Mouse (Mus musculus) liver, adult 2 months (tissue): ENCODE data around the gene Pam16. TPM values are rescaled to one million over a fixed set of nuclear protein-coding genes. Genes with fewer than 3 reads are reported as not detected.

Experiments used
- DNase-seq: peaks from one replicate; pipeline ENCODE4 v3.0.0-alpha.2; 2011; ENCODE audit warnings: low read depth, low spot score; ENCODE audit errors: extremely low read depth
- H3K27ac ChIP-seq: fragments of 200-500 bp; replicated peaks from 2 replicates; pipeline ENCODE4 v1.5.1; 2012; ENCODE audit warnings: low read depth, mild to moderate bottlenecking, control low read depth, inconsistent platforms, low read length; ENCODE audit not compliant: insufficient read depth
- H3K27me3 ChIP-seq: fragments of 200-500 bp; 2 replicates; pipeline ENCODE4 v1.6.1; 2012; ENCODE audit warnings: mild to moderate bottlenecking, moderate library complexity, low read length, inconsistent platforms; ENCODE audit not compliant: control insufficient read depth, insufficient read depth
- H3K36me3 ChIP-seq: fragments of 200-500 bp; 2 replicates; pipeline ENCODE4 v1.6.1; 2012; ENCODE audit warnings: low read length, inconsistent platforms; ENCODE audit not compliant: control insufficient read depth, insufficient read depth
- H3K4me1 ChIP-seq: fragments of 200-500 bp; 2 replicates; pipeline ENCODE4 v1.6.1; 2011; ENCODE audit warnings: low read length; ENCODE audit not compliant: control insufficient read depth, insufficient read depth
- H3K4me3 ChIP-seq: fragments of 200-500 bp; 2 replicates; pipeline ENCODE4 v1.5.1; 2011; ENCODE audit warnings: low read depth, mild to moderate bottlenecking, control low read depth, low read length, moderate library complexity; ENCODE audit not compliant: insufficient read depth
- H3K79me2 ChIP-seq: fragments of 200-500 bp; 2 replicates; pipeline ENCODE4 v1.6.1; 2012; ENCODE audit warnings: inconsistent platforms, mild to moderate bottlenecking, low read length, moderate library complexity; ENCODE audit not compliant: control insufficient read depth, insufficient read depth
- H3K9ac ChIP-seq: fragments of 200-500 bp; 2 replicates; pipeline ENCODE4 v1.6.1; 2012; ENCODE audit warnings: low read depth, mild to moderate bottlenecking, control low read depth, inconsistent platforms, low read length
- CTCF ChIP-seq: fragments of 200-500 bp; IDR thresholded peaks from 2 replicates; pipeline ENCODE4 v1.5.1; 2011; ENCODE audit warnings: low read depth, low read length, control low read depth
- POLR2A ChIP-seq: fragments of 200-500 bp; IDR thresholded peaks from 2 replicates; pipeline ENCODE4 v1.6.1; 2011; ENCODE audit warnings: low read length, control low read depth; ENCODE audit not compliant: insufficient read depth; ENCODE audit errors: extremely low read depth
- WGBS: fragments of 180-500 bp; shearing (Covaris S2); methylation state at CpG from one replicate; pipeline ENCODE4 v1.1.7; 2018; 5-methylcytosine and 5-hydroxymethylcytosine counted together
- polyA plus RNA-seq: library from polyadenylated mRNA; depleted of rRNA; stranded (reverse); fragments of >200 nt; gene quantifications from 2 replicates; pipeline ENCODE4 v1.2.3, GENCODE M21; 2012
- total RNA-seq: library from RNA; depleted of rRNA; stranded (reverse); fragments of >200 nt; gene quantifications from 2 replicates; pipeline ENCODE4 v1.2.3, GENCODE M21; 2014

Gene Pam16
- total and polyA plus RNA-seq, 2 experiments: 10.8 to 41.7 TPM

DNA sequence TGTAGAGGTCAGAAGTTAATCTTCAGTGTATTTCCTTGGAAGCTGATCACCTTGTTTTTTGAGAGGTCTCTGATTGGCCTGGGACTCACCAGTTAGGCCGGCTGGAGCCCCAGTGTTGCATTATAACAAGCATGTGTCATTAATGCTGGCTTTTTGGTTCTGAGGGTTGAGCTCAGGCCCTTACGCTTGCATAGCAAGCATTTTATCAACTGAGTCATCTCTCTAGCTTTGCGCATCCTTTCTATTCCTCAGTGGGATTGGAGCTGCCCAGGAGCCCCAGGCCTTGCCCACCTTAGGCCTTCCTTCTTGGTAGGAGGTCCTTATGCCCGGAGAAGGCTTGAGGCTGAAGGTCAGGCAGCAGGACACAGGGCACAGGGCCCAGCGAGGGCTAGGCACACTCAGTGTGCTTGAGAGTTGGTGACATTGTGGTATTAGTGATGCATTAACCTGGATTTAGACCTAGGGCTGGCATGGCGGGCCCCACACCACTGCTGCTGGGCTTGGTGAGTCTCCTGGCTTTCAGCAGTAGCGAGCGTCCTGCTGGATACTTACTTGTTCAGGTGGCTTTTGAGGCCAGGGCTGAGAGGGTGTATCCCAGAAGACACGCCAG lies 24.0 kb downstream of the Pam16 start:
- DNase-seq: no peak
- Histone ChIP-seq H3K4me3 (no peak overlapping the region), H3K27ac (no peak overlapping the region), H3K79me2 (no peaks in the 10 kb centered on the region), H3K9ac (no peak overlapping the region), H3K4me1 (no peaks in the 10 kb centered on the region), H3K27me3 (no peaks in the 10 kb centered on the region), H3K36me3 (no peaks in the 10 kb centered on the region)
- WGBS: 81% methylated on average over 9 of the region's 9 CpGs
- TF ChIP-seq POLR2A: no peak
- no peak for TF ChIP-seq CTCF

DNA sequence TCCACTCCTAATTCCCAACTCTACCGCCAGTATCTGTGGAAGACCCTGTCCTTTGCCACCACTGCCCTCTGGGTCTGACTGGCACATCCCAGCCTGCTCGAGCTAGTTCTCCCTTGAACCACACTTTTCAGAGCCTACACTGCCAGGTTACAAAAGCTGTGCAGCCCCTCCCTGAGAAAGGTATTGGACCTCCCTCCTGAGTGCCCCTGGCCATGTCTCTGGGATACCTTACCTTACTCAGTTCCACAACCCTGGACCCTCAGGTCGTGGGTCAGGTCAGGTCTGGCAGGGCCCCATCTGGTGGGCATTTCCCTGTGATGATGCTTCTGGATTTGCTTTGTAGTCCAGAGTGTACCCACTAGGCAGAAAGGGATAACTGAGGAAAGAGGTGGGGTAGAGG lies 25.2 kb downstream of the Pam16 start:
- H3K27me3 ChIP-seq: 0 out of 2 replicates have a peak, but pooled peaks cover 3% of the 10 kb centered on the region
- no peak overlapping the region for H3K4me3 ChIP-seq
- H3K27ac ChIP-seq: no peak overlapping the region
- no peaks in the 10 kb centered on the region for H3K36me3 ChIP-seq
- no peaks in the 10 kb centered on the region for H3K4me1 ChIP-seq
- no peak for TF ChIP-seq POLR2A
- TF ChIP-seq CTCF: no peak
- no peak overlapping the region for H3K9ac ChIP-seq
- DNase-seq: no peak
- no peaks in the 10 kb centered on the region for H3K79me2 ChIP-seq
- WGBS: 85% methylated on average over 3 of the region's 3 CpGs

DNA sequence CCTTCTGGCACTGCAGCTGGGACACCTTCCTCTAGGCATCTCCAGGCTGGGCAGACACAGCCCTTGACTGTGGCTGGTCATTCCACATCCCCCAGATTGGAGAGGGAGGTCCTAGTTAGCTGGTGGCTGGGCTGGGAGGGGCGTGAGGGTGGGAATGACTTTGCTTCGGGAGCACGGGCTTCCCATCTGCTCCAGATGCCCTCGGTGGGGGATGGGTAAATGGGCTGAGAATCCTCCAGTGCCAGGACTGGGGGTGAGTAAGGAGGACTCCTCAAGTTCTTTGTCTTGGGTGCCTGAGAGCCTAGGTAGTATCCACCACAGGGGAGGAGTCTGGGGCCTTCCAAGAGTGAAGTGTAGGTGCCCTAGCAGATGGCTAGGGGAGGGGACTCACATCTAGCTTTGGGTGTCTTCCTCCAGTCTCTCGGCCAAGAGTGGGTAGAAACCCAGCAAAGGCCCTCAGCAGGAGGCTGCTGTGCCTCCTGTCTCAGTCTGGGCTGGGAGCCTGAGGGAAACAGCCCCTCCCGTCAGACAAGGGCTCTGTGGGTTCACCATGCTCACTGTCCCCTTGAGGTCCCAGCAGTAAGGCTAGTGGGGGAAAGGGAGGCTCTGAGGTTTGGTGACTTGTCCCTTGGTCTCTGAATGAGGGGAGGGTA lies 25.8 kb downstream of the Pam16 start:
- Histone ChIP-seq H3K79me2 (no peaks in the 10 kb centered on the region), H3K4me3 (no peak overlapping the region), H3K27ac (no peak overlapping the region), H3K9ac (no peak overlapping the region), H3K27me3 (0 out of 2 replicates have a peak, but pooled peaks cover 3% of the 10 kb centered on the region), H3K36me3 (no peaks in the 10 kb centered on the region), H3K4me1 (no peaks in the 10 kb centered on the region)
- WGBS: 68% methylated on average over 6 of the region's 6 CpGs
- no peak for DNase-seq
- TF ChIP-seq CTCF: no peak
- TF ChIP-seq POLR2A: no peak

DNA sequence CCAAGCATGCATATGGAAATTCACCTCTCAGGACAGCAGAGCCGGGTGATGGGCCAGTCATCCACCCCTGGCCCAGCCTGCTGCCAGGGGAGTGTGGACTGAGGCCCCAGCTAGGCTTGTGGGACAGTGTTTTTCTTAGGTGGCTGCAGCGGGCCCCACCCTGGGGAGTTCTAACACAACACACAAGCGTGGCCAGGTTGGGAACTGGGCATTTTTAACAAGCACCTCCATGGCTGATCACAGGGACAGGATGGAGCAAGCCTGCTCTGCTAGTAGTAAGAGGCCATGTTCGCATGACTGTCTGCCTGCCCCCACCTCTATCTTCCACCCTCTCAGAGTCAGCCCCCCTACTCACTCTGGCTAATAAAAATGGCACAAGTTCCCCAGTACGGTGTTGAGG lies 26.7 kb downstream of the Pam16 start:
- 88% methylated on average over 5 of the region's 5 CpGs for WGBS
- no peak for DNase-seq
- no peaks in the 10 kb centered on the region for H3K36me3 ChIP-seq
- H3K4me1 ChIP-seq: peaks cover 5% of the 10 kb centered on the region
- no peaks in the 10 kb centered on the region for H3K79me2 ChIP-seq
- no peak overlapping the region for H3K27ac ChIP-seq
- H3K4me3 ChIP-seq: no peak overlapping the region
- TF ChIP-seq POLR2A: no peak
- TF ChIP-seq CTCF: no peak
- H3K9ac ChIP-seq: no peak overlapping the region
- 0 out of 2 replicates have a peak, but pooled peaks cover 5% of the 10 kb centered on the region for H3K27me3 ChIP-seq

DNA sequence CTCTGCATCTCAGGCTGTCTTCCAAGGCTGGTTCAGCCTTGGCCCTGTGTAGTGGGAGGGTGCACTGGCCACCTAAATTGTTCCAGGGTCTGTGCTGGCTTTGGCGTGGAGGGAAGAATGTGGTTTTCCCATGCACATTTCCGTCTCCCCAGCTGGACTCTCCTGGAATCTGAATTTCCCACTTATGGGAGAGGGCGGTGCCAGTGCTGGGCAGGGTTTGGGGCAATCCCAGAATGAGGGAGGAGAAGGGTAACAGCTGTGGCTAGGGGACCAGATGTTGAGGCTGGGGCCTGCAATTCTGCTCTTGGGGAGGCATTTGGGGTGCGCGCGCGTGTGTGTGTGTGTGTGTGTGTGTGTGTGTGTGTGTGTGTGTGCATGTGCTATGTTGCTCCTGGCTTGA lies 27.5 kb downstream of the Pam16 start:
- no peak overlapping the region for H3K9ac ChIP-seq
- TF ChIP-seq POLR2A (no peak), CTCF (no peak)
- 75% methylated on average over 7 of the region's 7 CpGs for WGBS
- DNase-seq: no peak
- no peak overlapping the region for H3K27ac ChIP-seq
- no peaks in the 10 kb centered on the region for H3K79me2 ChIP-seq
- no peaks in the 10 kb centered on the region for H3K36me3 ChIP-seq
- H3K4me1 ChIP-seq: peaks cover 5% of the 10 kb centered on the region
- 0 out of 2 replicates have a peak, but pooled peaks cover 5% of the 10 kb centered on the region for H3K27me3 ChIP-seq
- H3K4me3 ChIP-seq: no peak overlapping the region

DNA sequence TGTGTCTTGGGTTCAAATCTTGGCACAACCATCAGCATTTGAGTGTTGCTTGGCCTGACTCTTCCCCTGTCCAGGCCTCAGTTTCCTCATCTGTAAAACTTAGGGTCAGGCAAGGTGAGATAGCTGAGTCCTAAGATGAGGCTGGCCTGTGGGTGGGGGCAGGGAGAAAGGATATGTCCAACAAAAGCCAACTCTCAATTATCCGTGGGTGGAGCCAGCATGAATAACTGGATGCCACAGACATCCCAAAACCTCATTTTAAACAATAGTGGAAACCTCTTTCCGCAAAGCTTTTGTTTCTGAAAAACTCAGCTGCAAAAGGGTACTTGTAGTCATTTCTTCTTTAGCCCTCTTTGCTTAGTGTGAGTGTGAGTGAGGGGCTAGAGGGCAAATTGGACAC lies 28.0 kb downstream of the Pam16 start:
- no peak overlapping the region for H3K9ac ChIP-seq
- no peak for TF ChIP-seq CTCF
- TF ChIP-seq POLR2A: no peak
- no peaks in the 10 kb centered on the region for H3K36me3 ChIP-seq
- no peak for DNase-seq
- no peak overlapping the region for H3K4me3 ChIP-seq
- H3K27me3 ChIP-seq: 0 out of 2 replicates have a peak, but pooled peaks cover 5% of the 10 kb centered on the region
- H3K79me2 ChIP-seq: no peaks in the 10 kb centered on the region
- H3K27ac ChIP-seq: no peak overlapping the region
- peaks cover 5% of the 10 kb centered on the region for H3K4me1 ChIP-seq
- 83% methylated on average over 2 of the region's 2 CpGs for WGBS
